Mouse (Mus musculus): ENCODE data around the gene Mbd4. TPM values are rescaled to one million over a fixed set of nuclear protein-coding genes. Genes with fewer than 3 reads are reported as not detected.

Mbd4 gene
- polyA plus RNA-seq, 1 experiment from 2014 or later: 32.3 TPM

GRCm38 (mm10) chr6:115803541-115804382, 49.4 kb downstream of the Mbd4 start:
- peaks cover 19% of the 10 kb centered on the region for H3K4me1 ChIP-seq
- no peaks in the 10 kb centered on the region for H3K9me3 ChIP-seq (replicated peaks)
- peak; percentile 69 for DNase-seq (ENCODE audit: low spot score)
- H3K4me3 ChIP-seq: no peak overlapping the region
- H3K36me3 ChIP-seq: peaks cover 91% of the 10 kb centered on the region
- no peak overlapping the region for H3K27ac ChIP-seq (replicated peaks)
- H3K27me3 ChIP-seq (ENCODE audit: low read depth, poor library complexity, severe bottlenecking): no peaks in the 10 kb centered on the region
- 52% methylated on average over 16 of the region's 16 CpGs for WGBS

- H3K36me3 ChIP-seq: peaks cover 100% of the 10 kb centered on the region
- no peak for DNase-seq (ENCODE audit: low spot score)
- 94% methylated on average over 3 of the region's 3 CpGs for WGBS
Observed at GRCm38 (mm10) chr6:115801811-115802210, 51.4 kb downstream of the Mbd4 start.

GRCm38 (mm10) chr6:115792691-115793215, 60.4 kb downstream of the Mbd4 start:
- WGBS: 94% methylated on average over 21 of the region's 21 CpGs
- Histone ChIP-seq H3K4me1 (no peaks in the 10 kb centered on the region), H3K27ac (replicated peaks) (no peak overlapping the region), H3K27me3 (ENCODE audit: low read depth, poor library complexity, severe bottlenecking) (no peaks in the 10 kb centered on the region), H3K9me3 (replicated peaks) (no peaks in the 10 kb centered on the region), H3K36me3 (peaks cover 100% of the 10 kb centered on the region), H3K4me3 (no peak overlapping the region)
- no peak for DNase-seq (ENCODE audit: low spot score)

More at GRCm38 (mm10) chr6:115801811-115802210, 51.4 kb downstream of the Mbd4 start:
- Histone ChIP-seq H3K4me3 (no peak overlapping the region), H3K27me3 (ENCODE audit: low read depth, poor library complexity, severe bottlenecking) (no peaks in the 10 kb centered on the region), H3K9me3 (replicated peaks) (no peaks in the 10 kb centered on the region), H3K27ac (replicated peaks) (no peak overlapping the region), H3K4me1 (peaks cover 12% of the 10 kb centered on the region)

- Histone ChIP-seq H3K9me3 (replicated peaks) (no peaks in the 10 kb centered on the region), H3K4me3 (no peak overlapping the region), H3K27ac (replicated peaks) (no peak overlapping the region), H3K4me1 (no peaks in the 10 kb centered on the region), H3K27me3 (ENCODE audit: low read depth, poor library complexity, severe bottlenecking) (no peaks in the 10 kb centered on the region), H3K36me3 (peaks cover 100% of the 10 kb centered on the region)
- no peak for DNase-seq (ENCODE audit: low spot score)
- WGBS: 92% methylated on average over 34 of the region's 34 CpGs
Observed at GRCm38 (mm10) chr6:115791842-115792686, 61.1 kb downstream of the Mbd4 start.

- Histone ChIP-seq H3K27ac (replicated peaks) (no peak overlapping the region), H3K36me3 (peaks cover 100% of the 10 kb centered on the region), H3K4me1 (no peaks in the 10 kb centered on the region), H3K27me3 (ENCODE audit: low read depth, poor library complexity, severe bottlenecking) (no peaks in the 10 kb centered on the region), H3K4me3 (no peak overlapping the region), H3K9me3 (replicated peaks) (no peaks in the 10 kb centered on the region)
- no peak for DNase-seq (ENCODE audit: low spot score)
- WGBS: 88% methylated on average over 10 of the region's 10 CpGs
Observed at GRCm38 (mm10) chr6:115791016-115791415, 62.2 kb downstream of the Mbd4 start.

Other genes starting within 250 kb of the Mbd4 start
- gene Raf1, start 176.7 kb downstream of the Mbd4 start, polyA plus RNA-seq (2016; fragmentation: Nextera tagmentation; extraction: Ambion mirVana): 114 and 123 TPM in 2 replicates
- 1.6 and 1.9 TPM in 2 replicates for gene Tmem40, start 91.0 kb downstream of the Mbd4 start, polyA plus RNA-seq (2016; fragmentation: Nextera tagmentation; extraction: Ambion mirVana)
- gene Cand2, start 78.8 kb downstream of the Mbd4 start, polyA plus RNA-seq (2016; fragmentation: Nextera tagmentation; extraction: Ambion mirVana): 56.3 and 57.3 TPM in 2 replicates
- gene Rpl32, start 44.6 kb downstream of the Mbd4 start, polyA plus RNA-seq (2016; fragmentation: Nextera tagmentation; extraction: Ambion mirVana): 1,558 and 1,869 TPM in 2 replicates
- gene Efcab12, start 15.0 kb downstream of the Mbd4 start, polyA plus RNA-seq (2016; fragmentation: Nextera tagmentation; extraction: Ambion mirVana): 1.7 and 2.2 TPM in 2 replicates
- gene Ift122, start 99 bp upstream of the Mbd4 start, polyA plus RNA-seq (2016; fragmentation: Nextera tagmentation; extraction: Ambion mirVana): 26.8 and 29.6 TPM in 2 replicates
- gene Rho, start 78.4 kb upstream of the Mbd4 start, polyA plus RNA-seq (2016; fragmentation: Nextera tagmentation; extraction: Ambion mirVana): 0.17 and 0.20 TPM in 2 replicates
- not detected in 2 replicates for gene H1foo, start 91.6 kb upstream of the Mbd4 start, polyA plus RNA-seq (2016; fragmentation: Nextera tagmentation; extraction: Ambion mirVana)
- gene Plxnd1, start 141.6 kb upstream of the Mbd4 start, polyA plus RNA-seq (2016; fragmentation: Nextera tagmentation; extraction: Ambion mirVana): 18.1 and 18.9 TPM in 2 replicates